Mouse (Mus musculus) heart, adult 2 months (tissue): Measurements from ENCODE around the gene Map6d1. TPM values are rescaled to one million over a fixed set of nuclear protein-coding genes. Genes with fewer than 3 reads are reported as not detected.

Experiments
- DNase-seq, 2 experiments: peaks; one replicate each; pipeline ENCODE4 v3.0.0; 2021
- H3K27ac ChIP-seq: fragments of 200-600 bp; 2 replicates; pipeline ENCODE4 v1.8.1; 2022
- H3K27me3 ChIP-seq: fragments of 200-500 bp; 2 replicates; pipeline ENCODE4 v1.6.1; 2012; ENCODE audit warnings: mild to moderate bottlenecking, low read length, inconsistent platforms, mixed read lengths; ENCODE audit not compliant: control insufficient read depth, insufficient read depth
- H3K36me3 ChIP-seq: fragments of 200-500 bp; 2 replicates; pipeline ENCODE4 v1.6.1; 2012; ENCODE audit warnings: low read length, inconsistent platforms; ENCODE audit not compliant: control insufficient read depth, insufficient read depth
- H3K4me1 ChIP-seq: fragments of 200-500 bp; 2 replicates; pipeline ENCODE4 v1.6.1; 2011; ENCODE audit warnings: low read length; ENCODE audit not compliant: control insufficient read depth, insufficient read depth
- H3K4me3 ChIP-seq: fragments of 200-600 bp; 2 replicates; pipeline ENCODE4 v1.8.1; 2022
- H3K79me2 ChIP-seq: fragments of 200-500 bp; replicated peaks from 2 replicates; pipeline ENCODE4 v1.6.1; 2012; ENCODE audit warnings: mild to moderate bottlenecking, inconsistent platforms, low read length, moderate library complexity, mixed read lengths; ENCODE audit not compliant: control insufficient read depth, insufficient read depth
- H3K9ac ChIP-seq: fragments of 200-500 bp; 2 replicates; pipeline ENCODE4 v1.6.1; 2012; ENCODE audit warnings: low read depth, mild to moderate bottlenecking, control low read depth, inconsistent platforms, low read length, mixed read lengths
- CTCF ChIP-seq: fragments of 200-600 bp; IDR thresholded peaks from 2 replicates; pipeline ENCODE4 v1.8.1; 2022; ENCODE audit warnings: antibody characterized with exemption, mild to moderate bottlenecking, moderate library complexity
- EP300 ChIP-seq: fragments of 200-500 bp; IDR thresholded peaks from 2 replicates; pipeline ENCODE4 v1.6.1; 2011; ENCODE audit warnings: low read depth, low read length, control low read depth; ENCODE audit not compliant: insufficient read depth
- POLR2A ChIP-seq: fragments of 200-500 bp; IDR thresholded peaks from 2 replicates; pipeline ENCODE4 v1.6.1; 2011; ENCODE audit warnings: mild to moderate bottlenecking, low read depth, low read length, control low read depth; ENCODE audit not compliant: insufficient read depth
- WGBS: fragments of 180-500 bp; shearing (Covaris S2); methylation state at CpG from one replicate; pipeline ENCODE4 v1.1.7; 2018; 5-methylcytosine and 5-hydroxymethylcytosine counted together
- intact Hi-C: fragments of 180-260 bp; cut with DNase I; formaldehyde crosslinking; loops from one replicate; pipeline ENCODE4 v1.15.1; 2025
- long read RNA-seq: library from polyadenylated mRNA; stranded (forward); transcript quantifications from one replicate; pipeline ENCODE4 v2.0.0, GENCODE M21; 2021
- polyA plus RNA-seq: library from polyadenylated mRNA; depleted of rRNA; stranded (reverse); fragments of >200 nt; gene quantifications from 2 replicates; pipeline ENCODE4 v1.2.3, GENCODE M21; 2012; rRNA removed
- total RNA-seq, 2 experiments: library from RNA; stranded (reverse); gene quantifications; 2 replicates each; pipeline ENCODE4 v1.2.3; 2021

Gene Map6d1
- total RNA-seq (1 to 10 TPM; 1.0 to 1.6 TPM), polyA plus RNA-seq (0.23 and 0.67 TPM in 2 replicates)
- long read RNA-seq, partial matches to known transcripts, result 0 of 3 reads
- long read RNA-seq, other reads (novel, unspliced or antisense), result 0 of 3 reads

- H3K4me3 ChIP-seq, result peak within 1 kb of the TSS; percentile 64
- H3K27me3 ChIP-seq, result peaks cover 1% of the 10 kb centered on the region; the same call in 1 of the 2 replicates
- H3K36me3 ChIP-seq, result no peaks in the 10 kb centered on the region
- 2% methylated on average over 90 of the region's 90 CpGs for WGBS
- H3K79me2 ChIP-seq, result no peaks in the 10 kb centered on the region
- intact Hi-C loops, result no loop called here
- H3K9ac ChIP-seq, result peak within 1 kb of the TSS; percentile 70
- DNase-seq, result peak; percentile 47 to 52
- no peaks in the 10 kb centered on the region; the same call in 1 of the 2 replicates for H3K4me1 ChIP-seq
- no peak within 1 kb of the TSS for H3K27ac ChIP-seq
- no peak for TF ChIP-seq EP300
- TF ChIP-seq POLR2A, result no peak
- no peak for TF ChIP-seq CTCF
These were observed at the start of gene Map6d1 for GRCm38 (mm10) chr16:20240468-20241414. Map6d1 (minus strand) TSS chr16:20241358.

GRCm38 (mm10) chr16:20280238-20280637 lies 39.1 kb upstream of the Map6d1 start:
- H3K36me3 ChIP-seq, result peaks cover 13% of the 10 kb centered on the region
- TF ChIP-seq POLR2A, result no peak
- no peak for TF ChIP-seq EP300
- no peak for TF ChIP-seq CTCF
- H3K27me3 ChIP-seq, result no peaks in the 10 kb centered on the region
- peak overlapping the region; percentile 72 for H3K27ac ChIP-seq
- no peak for DNase-seq
- 63% methylated on average over 4 of the region's 4 CpGs for WGBS
- no peak overlapping the region for H3K4me3 ChIP-seq
- intact Hi-C loops, result no loop called here
- peaks cover 3% of the 10 kb centered on the region; the same call in 1 of the 2 replicates for H3K4me1 ChIP-seq
- no peak overlapping the region for H3K9ac ChIP-seq
- H3K79me2 ChIP-seq, result no peaks in the 10 kb centered on the region

GRCm38 (mm10) chr16:20279395-20279794 lies 38.2 kb upstream of the Map6d1 start:
- intact Hi-C loops, result no loop called here
- Histone ChIP-seq H3K79me2 (no peaks in the 10 kb centered on the region), H3K9ac (no peak overlapping the region), H3K4me3 (no peak overlapping the region), H3K4me1 (peaks cover 3% of the 10 kb centered on the region; the same call in 1 of the 2 replicates), H3K27me3 (no peaks in the 10 kb centered on the region), H3K36me3 (peaks cover 13% of the 10 kb centered on the region), H3K27ac (peak overlapping the region; percentile 72)
- DNase-seq, result peak in 1 of 2 experiments; percentile 8
- WGBS, result 68% methylated on average over 5 of the region's 5 CpGs
- TF ChIP-seq EP300 (no peak), POLR2A (no peak), CTCF (no peak)

- H3K4me3 ChIP-seq, result no peak overlapping the region
- no peaks in the 10 kb centered on the region for H3K79me2 ChIP-seq
- TF ChIP-seq CTCF (no peak), EP300 (no peak), POLR2A (no peak)
- 7% methylated on average over 3 of the region's 3 CpGs for WGBS
- no peaks in the 10 kb centered on the region for H3K36me3 ChIP-seq
- intact Hi-C loops, result no loop called here
- H3K27me3 ChIP-seq, result no peaks in the 10 kb centered on the region
- no peak overlapping the region for H3K9ac ChIP-seq
- no peaks in the 10 kb centered on the region for H3K4me1 ChIP-seq
- DNase-seq, result no peak
- H3K27ac ChIP-seq, result no peak overlapping the region
These were observed 31.8 kb upstream of the Map6d1 start for GRCm38 (mm10) chr16:20272994-20273393.

- H3K79me2 ChIP-seq, result no peaks in the 10 kb centered on the region
- no peaks in the 10 kb centered on the region for H3K36me3 ChIP-seq
- H3K4me1 ChIP-seq, result no peaks in the 10 kb centered on the region
- H3K9ac ChIP-seq, result no peak overlapping the region
- H3K4me3 ChIP-seq, result no peak overlapping the region
- WGBS, result 89% methylated on average over 4 of the region's 4 CpGs
- DNase-seq, result no peak
- TF ChIP-seq CTCF, result no peak
- no peak for TF ChIP-seq POLR2A
- TF ChIP-seq EP300, result no peak
- no peak overlapping the region for H3K27ac ChIP-seq
- intact Hi-C loops, result no loop called here
- H3K27me3 ChIP-seq, result no peaks in the 10 kb centered on the region
These were observed 30.2 kb upstream of the Map6d1 start for GRCm38 (mm10) chr16:20271339-20271738.

GRCm38 (mm10) chr16:20265089-20265488 lies 23.9 kb upstream of the Map6d1 start:
- Histone ChIP-seq H3K4me3 (no peak overlapping the region), H3K27me3 (no peaks in the 10 kb centered on the region), H3K79me2 (no peaks in the 10 kb centered on the region), H3K9ac (no peak overlapping the region), H3K27ac (no peak overlapping the region), H3K36me3 (no peaks in the 10 kb centered on the region), H3K4me1 (no peaks in the 10 kb centered on the region)
- intact Hi-C loops, result no loop called here
- WGBS, result 58% methylated on average over 7 of the region's 7 CpGs
- DNase-seq, result no peak
- TF ChIP-seq POLR2A (no peak), CTCF (no peak), EP300 (no peak)
